Mouse (Mus musculus) CD4-positive helper T cell, adult 2 months (primary cell): ENCODE data around the gene Dpm1.

Experiments used
- DNase-seq: peaks from one replicate; pipeline ENCODE4 v3.0.0-alpha.2; 2012; ENCODE audit warnings: low read depth, missing footprints, low spot score

The Dpm1 gene

DNA sequence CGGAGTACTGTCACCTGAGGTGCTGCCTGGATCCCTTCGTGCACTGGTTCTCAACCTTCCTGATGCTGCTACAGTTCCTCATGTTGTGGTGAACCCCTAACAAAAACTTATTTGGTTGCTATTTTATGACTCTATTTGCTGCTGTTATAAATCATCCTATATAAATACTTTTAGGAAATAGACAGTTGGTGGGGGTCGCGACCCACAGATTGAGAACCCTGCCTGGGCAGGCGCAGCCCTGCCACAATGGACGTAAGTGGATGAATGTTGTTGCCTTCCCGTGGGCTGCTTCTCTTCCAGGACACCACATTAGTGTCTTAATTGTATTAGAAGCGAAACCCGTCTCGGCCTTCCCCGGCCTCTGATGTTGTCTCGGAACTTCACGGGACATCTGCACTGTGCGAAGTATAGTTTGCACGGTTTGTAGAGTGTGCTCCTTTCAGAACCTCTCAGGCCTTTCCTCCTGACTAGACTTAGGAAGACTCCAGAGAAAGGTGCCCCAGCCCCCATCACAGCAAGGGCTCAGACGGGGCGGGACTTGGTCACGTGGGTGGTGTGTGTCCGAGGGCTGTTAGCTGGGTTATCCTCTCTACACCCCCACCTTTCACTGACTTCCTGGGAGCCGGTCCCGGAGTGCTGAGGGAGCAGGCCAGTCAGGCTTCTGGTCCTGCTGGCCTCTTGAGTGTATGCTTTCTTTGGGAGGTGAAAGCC lies 63.5 kb downstream of the Dpm1 start:
- no peak for DNase-seq

DNA sequence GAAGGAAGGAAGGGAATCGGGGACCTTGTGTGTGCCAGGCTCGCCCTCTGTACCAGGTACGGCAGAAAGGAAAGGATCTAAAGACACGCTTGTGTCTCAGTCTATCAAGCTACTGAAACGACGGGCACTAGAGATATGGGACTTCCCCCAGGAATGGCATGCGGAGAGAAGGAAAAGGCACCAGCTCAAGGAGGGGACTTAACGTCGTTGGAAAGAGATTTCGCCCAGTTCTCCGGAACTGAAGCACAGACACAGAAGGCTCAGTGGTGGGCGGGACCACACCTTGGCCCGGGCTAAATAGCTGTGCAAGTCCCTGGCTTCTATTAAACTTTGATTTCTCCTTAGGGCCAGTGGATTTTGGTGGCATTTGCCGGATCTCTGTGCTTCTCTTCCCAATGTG lies 68.4 kb downstream of the Dpm1 start:
- peak; percentile 14 for DNase-seq

DNA sequence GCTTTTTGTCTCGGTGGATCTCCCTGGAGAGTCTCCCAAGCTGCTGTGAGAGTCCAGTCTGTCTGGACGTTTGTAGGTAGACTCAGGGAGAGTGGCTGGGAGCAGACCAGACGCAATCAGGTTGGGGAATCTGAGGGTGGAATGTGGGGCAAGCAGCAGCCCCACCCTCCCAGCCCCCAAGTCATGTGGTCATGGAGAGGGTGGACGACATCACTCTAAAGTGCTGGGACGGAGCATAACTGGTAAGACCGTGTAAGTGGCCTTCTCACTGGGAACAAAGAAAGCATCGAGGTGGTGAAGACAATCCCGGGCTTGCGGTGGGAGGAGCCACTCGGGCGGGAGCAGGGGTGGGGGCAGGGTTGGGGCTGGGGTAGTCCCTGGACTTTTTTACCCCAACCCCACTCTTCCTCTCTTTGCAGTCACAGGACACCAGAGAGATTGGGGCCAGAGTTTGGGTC lies 68.8 kb downstream of the Dpm1 start:
- no peak for DNase-seq

DNA sequence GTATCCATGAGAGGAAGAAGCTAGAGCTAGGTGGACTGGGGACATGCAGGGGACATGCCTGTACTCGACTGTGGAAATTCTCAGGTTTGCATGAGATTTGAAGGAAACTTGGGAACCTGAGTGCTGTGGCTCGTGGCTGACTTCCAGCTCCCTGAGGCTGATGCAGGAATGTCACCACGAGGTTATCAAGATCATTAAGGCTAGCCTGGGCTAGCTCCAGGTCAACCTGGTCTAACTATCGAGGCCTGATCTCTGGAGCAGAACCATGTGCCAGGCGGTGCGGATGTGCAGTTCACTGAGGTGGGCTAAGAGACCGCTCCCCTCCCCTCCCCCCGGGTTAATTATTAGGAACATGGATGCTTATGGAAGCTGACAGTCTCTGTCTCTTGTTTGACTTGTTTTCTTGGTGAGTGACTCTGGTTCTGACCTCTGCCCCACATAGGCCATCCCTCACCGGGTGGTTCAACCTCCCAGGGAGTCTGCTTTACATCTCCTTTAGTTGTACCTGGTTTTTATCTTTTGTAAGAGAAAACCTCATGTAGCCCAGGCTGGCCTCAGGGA lies 69.9 kb downstream of the Dpm1 start:
- DNase-seq = no peak
